Mouse (Mus musculus): ENCODE data around the gene Gm28360.
"Not testable (repeated sequence)": the region's sequence is repeated elsewhere in the genome, so short reads cannot be mapped to it uniquely, and the experiment has no call there.

Gene Gm28360

GRCm38 (mm10) chr1:117829781-117830180 is at the start of gene Gm28360:
Gene Gm28360 (plus strand): TSS chr1:117830081.
- not testable (repeated sequence) for DNase-seq (ENCODE audit: low spot score)

GRCm38 (mm10) chr1:117780833-117781232 is 49.0 kb upstream of the Gm28360 start, which contains the start of gene B020011L13Rik:
Gene B020011L13Rik (plus strand): TSS chr1:117781133.
- DNase-seq (ENCODE audit: low spot score), result not testable (repeated sequence)

GRCm38 (mm10) chr1:117816271-117816670 is 13.6 kb upstream of the Gm28360 start:
- DNase-seq (ENCODE audit: low spot score), result not testable (repeated sequence)

GRCm38 (mm10) chr1:117851718-117852117 is 21.8 kb downstream of the Gm28360 start:
- not testable (repeated sequence) for DNase-seq (ENCODE audit: low spot score)

Measured in ovary, postnatal 10 days (tissue).